Mouse (Mus musculus): ENCODE measurements around the gene Maneal. TPM values are rescaled to one million over a fixed set of nuclear protein-coding genes. Genes with fewer than 3 reads are reported as not detected.

Gene Maneal
- polyA plus RNA-seq, 1 experiment from 2014 or later: 11.5 TPM

DNA sequence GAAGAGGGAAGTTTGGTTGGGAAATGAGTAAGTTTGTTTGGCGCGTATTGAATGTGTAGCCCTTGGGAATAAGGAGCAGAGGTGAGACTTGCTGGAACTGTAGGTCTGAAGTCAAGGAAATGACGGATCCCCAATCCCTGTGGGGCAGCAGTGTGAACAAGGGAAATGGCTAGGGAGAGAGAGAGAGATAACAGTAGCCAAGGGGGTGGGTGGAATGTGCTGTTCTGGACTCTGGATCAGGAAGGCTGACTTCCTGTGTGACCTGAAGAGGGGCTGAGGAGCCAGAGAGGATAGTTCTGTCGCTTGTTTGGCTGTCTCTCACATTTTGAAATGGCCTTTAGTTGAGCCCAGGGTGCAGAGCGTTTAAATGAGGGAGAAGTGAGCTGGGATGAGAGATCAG is 53.5 kb downstream of the Maneal start:
- DNase-seq (ENCODE audit: low spot score, missing footprints) (no peak), ATAC-seq (ENCODE audit: low FRiP score) (no peak)
- H3K9me3 ChIP-seq (ENCODE audit: control insufficient read depth, low read length): no peaks in the 10 kb centered on the region
- 93% methylated on average over 5 of the region's 5 CpGs for WGBS
- no peak overlapping the region for H3K9ac ChIP-seq (ENCODE audit: low read length)
- H3K27me3 ChIP-seq (ENCODE audit: control insufficient read depth, insufficient read depth, low read length): no peaks in the 10 kb centered on the region
- H3K4me3 ChIP-seq (ENCODE audit: low read depth, low read length): no peak overlapping the region
- H3K4me2 ChIP-seq: no peak overlapping the region
- peaks cover 3% of the 10 kb centered on the region; the same call in 1 of the 2 replicates for H3K36me3 ChIP-seq (ENCODE audit: control insufficient read depth, insufficient read depth, low read length)
- no peak overlapping the region for H3K27ac ChIP-seq (ENCODE audit: low read depth, low read length)
- peaks cover 6% of the 10 kb centered on the region for H3K4me1 ChIP-seq (ENCODE audit: control insufficient read depth, insufficient read depth, low read length)

Other genes with a start within 250 kb of the Maneal start
- gene Pou3f1, start 205.4 kb downstream of the Maneal start, polyA plus RNA-seq (2014; fragmentation: Nextera tagmentation; extraction: Ambion mirVana): 19.2 and 20.5 TPM in 2 replicates
- gene Utp11, start 168.6 kb downstream of the Maneal start, polyA plus RNA-seq (2014; fragmentation: Nextera tagmentation; extraction: Ambion mirVana): 66.2 and 75.4 TPM in 2 replicates
- 3.9 and 4.5 TPM in 2 replicates for gene Fhl3, start 161.5 kb downstream of the Maneal start, polyA plus RNA-seq (2014; fragmentation: Nextera tagmentation; extraction: Ambion mirVana)
- gene Sf3a3, start 147.4 kb downstream of the Maneal start, polyA plus RNA-seq (2014; fragmentation: Nextera tagmentation; extraction: Ambion mirVana): 221 and 236 TPM in 2 replicates
- gene Inpp5b, start 120.3 kb downstream of the Maneal start, polyA plus RNA-seq (2014; fragmentation: Nextera tagmentation; extraction: Ambion mirVana): 24.6 and 28.2 TPM in 2 replicates
- 12.9 and 16.7 TPM in 2 replicates for gene Mtf1, start 60.1 kb downstream of the Maneal start, polyA plus RNA-seq (2014; fragmentation: Nextera tagmentation; extraction: Ambion mirVana)
- 43.0 and 47.9 TPM in 2 replicates for gene Yrdc, start 11.5 kb downstream of the Maneal start, polyA plus RNA-seq (2014; fragmentation: Nextera tagmentation; extraction: Ambion mirVana)
- gene 1110065P20Rik, start 11.0 kb downstream of the Maneal start, polyA plus RNA-seq (2014; fragmentation: Nextera tagmentation; extraction: Ambion mirVana): 52.7 and 60.0 TPM in 2 replicates
- gene Epha10, start 18.7 kb upstream of the Maneal start, polyA plus RNA-seq (2014; fragmentation: Nextera tagmentation; extraction: Ambion mirVana): 4.6 and 4.7 TPM in 2 replicates
- 3.8 and 4.3 TPM in 2 replicates for gene 9930104L06Rik, start 74.9 kb upstream of the Maneal start, polyA plus RNA-seq (2014; fragmentation: Nextera tagmentation; extraction: Ambion mirVana)
- 244 and 248 TPM in 2 replicates for gene Cdca8, start 77.1 kb upstream of the Maneal start, polyA plus RNA-seq (2014; fragmentation: Nextera tagmentation; extraction: Ambion mirVana)
- gene Rspo1, start 124.3 kb upstream of the Maneal start, polyA plus RNA-seq (2014; fragmentation: Nextera tagmentation; extraction: Ambion mirVana): 9.0 and 11.9 TPM in 2 replicates
- gene Gnl2, start 154.4 kb upstream of the Maneal start, polyA plus RNA-seq (2014; fragmentation: Nextera tagmentation; extraction: Ambion mirVana): 88.7 and 101 TPM in 2 replicates
- gene Dnali1, start 203.5 kb upstream of the Maneal start, polyA plus RNA-seq (2014; fragmentation: Nextera tagmentation; extraction: Ambion mirVana): 0.23 and 0.42 TPM in 2 replicates
- 38.0 and 41.0 TPM in 2 replicates for gene Snip1, start 204.5 kb upstream of the Maneal start, polyA plus RNA-seq (2014; fragmentation: Nextera tagmentation; extraction: Ambion mirVana)
- 126 and 128 TPM in 2 replicates for gene Meaf6, start 223.0 kb upstream of the Maneal start, polyA plus RNA-seq (2014; fragmentation: Nextera tagmentation; extraction: Ambion mirVana)

Measured in midbrain, embryonic 11.5 days (tissue).